Mouse (Mus musculus) midbrain, embryonic 12.5 days (tissue): ENCODE data around the gene E2f3. TPM values are rescaled to one million over a fixed set of nuclear protein-coding genes. Genes with fewer than 3 reads are reported as not detected.
A peak's percentile ranks its signal among the peaks of the same experiment; 100 is the strongest.

Experiments
- ATAC-seq: fragments of 200-750 bp; cut with Nextera tagmentation; 2 replicates; pipeline ENCODE4 v1.8.0; 2017; ENCODE audit warnings: low read depth, moderate TSS enrichment, moderate library complexity; ENCODE audit not compliant: low FRiP score
- H3K27ac ChIP-seq: fragments of 300-500 bp; sonication (generic); replicated peaks from 2 replicates; pipeline ENCODE4 v1.5.1; 2016; ENCODE audit warnings: mild to moderate bottlenecking
- H3K27me3 ChIP-seq: fragments of 300-500 bp; sonication (generic); 2 replicates; pipeline ENCODE4 v1.6.1; 2016; ENCODE audit warnings: mild to moderate bottlenecking
- H3K36me3 ChIP-seq: fragments of 300-500 bp; sonication (generic); 2 replicates; pipeline ENCODE4 v1.6.1; 2016
- H3K4me1 ChIP-seq: fragments of 300-500 bp; sonication (generic); 2 replicates; pipeline ENCODE4 v1.6.1; 2016
- H3K4me2 ChIP-seq: fragments of 300-500 bp; sonication (generic); replicated peaks from 2 replicates; pipeline ENCODE4 v1.6.1; 2016; ENCODE audit warnings: mild to moderate bottlenecking, moderate library complexity
- H3K4me3 ChIP-seq: fragments of 300-500 bp; sonication (generic); 2 replicates; pipeline ENCODE4 v1.5.1; 2016; ENCODE audit warnings: mild to moderate bottlenecking
- H3K9ac ChIP-seq: fragments of 300-500 bp; sonication (generic); replicated peaks from 2 replicates; pipeline ENCODE4 v1.6.1; 2016; ENCODE audit warnings: mild to moderate bottlenecking, moderate library complexity
- H3K9me3 ChIP-seq: fragments of 300-500 bp; sonication (generic); 2 replicates; pipeline ENCODE4 v1.6.1; 2016; ENCODE audit warnings: mild to moderate bottlenecking
- WGBS: fragments of 180-500 bp; shearing (Covaris S2); methylation state at CpG from one replicate; pipeline ENCODE4 v1.1.7; 2016; 5-methylcytosine and 5-hydroxymethylcytosine counted together
- polyA plus RNA-seq: library from polyadenylated mRNA; unstranded; fragments of >200 nt; fragmentation: Nextera tagmentation; extraction: Ambion mirVana; gene quantifications from 2 replicates; pipeline ENCODE4 v1.2.1, GENCODE M21; 2016

E2f3 gene
- polyA plus RNA-seq, 1 experiment from 2014 or later: 18.2 TPM

DNA sequence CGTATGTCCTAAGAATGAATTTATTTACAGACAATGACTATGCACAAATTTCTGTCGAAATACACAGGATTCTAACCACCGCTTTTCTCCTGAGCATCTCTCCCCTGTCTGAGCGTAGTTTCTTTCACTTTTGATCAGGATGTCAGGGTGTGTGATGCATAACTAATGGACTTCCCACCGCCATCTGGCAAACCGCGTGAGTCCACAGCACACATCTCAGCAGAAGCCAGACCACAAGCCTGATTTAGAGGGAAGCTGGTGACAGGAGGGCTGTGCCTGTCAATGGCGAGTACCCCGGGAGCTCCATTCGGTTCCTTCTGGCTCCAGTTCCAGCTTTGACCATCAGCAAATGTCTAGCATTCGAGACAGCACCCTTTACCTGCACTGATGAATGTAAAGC is 17.3 kb upstream of the E2f3 start:
- no peaks in the 10 kb centered on the region for H3K36me3 ChIP-seq
- 60% methylated on average over 11 of the region's 11 CpGs for WGBS
- H3K27ac ChIP-seq: no peak overlapping the region
- no peaks in the 10 kb centered on the region for H3K9me3 ChIP-seq
- H3K4me2 ChIP-seq: no peak overlapping the region
- H3K27me3 ChIP-seq: no peaks in the 10 kb centered on the region
- no peak overlapping the region for H3K4me3 ChIP-seq
- ATAC-seq: no peak
- no peak overlapping the region for H3K9ac ChIP-seq
- H3K4me1 ChIP-seq: no peaks in the 10 kb centered on the region

GRCm38 (mm10) chr13:30001041-30001440 is 15.2 kb upstream of the E2f3 start:
- 68% methylated on average over 5 of the region's 5 CpGs for whole genome bisulfite sequencing
- no peak for ATAC-seq

GRCm38 (mm10) chr13:29987956-29988355 is 2.1 kb upstream of the E2f3 start:
- Histone ChIP-seq H3K4me3 (no peak overlapping the region), H3K36me3 (no peaks in the 10 kb centered on the region), H3K9ac (no peak overlapping the region), H3K4me2 (no peak overlapping the region), H3K4me1 (peaks cover 8% of the 10 kb centered on the region), H3K27me3 (no peaks in the 10 kb centered on the region), H3K9me3 (no peaks in the 10 kb centered on the region), H3K27ac (no peak overlapping the region)
- no peak for ATAC-seq
- WGBS: 90% methylated on average over 6 of the region's 6 CpGs

More at GRCm38 (mm10) chr13:30001041-30001440, 15.2 kb upstream of the E2f3 start:
- Histone ChIP-seq H3K4me3 (no peak overlapping the region), H3K9me3 (no peaks in the 10 kb centered on the region), H3K4me1 (no peaks in the 10 kb centered on the region), H3K27me3 (no peaks in the 10 kb centered on the region), H3K27ac (no peak overlapping the region), H3K4me2 (no peak overlapping the region), H3K9ac (no peak overlapping the region), H3K36me3 (no peaks in the 10 kb centered on the region)

GRCm38 (mm10) chr13:29986756-29987120 is 875 bp upstream of the E2f3 start:
- ATAC-seq: no peak
- Histone ChIP-seq H3K9ac (peak overlapping the region; percentile 34; the same call in 1 of the 2 replicates), H3K27me3 (no peaks in the 10 kb centered on the region), H3K4me2 (peak overlapping the region; percentile 87), H3K36me3 (no peaks in the 10 kb centered on the region), H3K4me3 (peak overlapping the region; percentile 93), H3K27ac (no peak overlapping the region), H3K4me1 (peaks cover 18% of the 10 kb centered on the region), H3K9me3 (no peaks in the 10 kb centered on the region)
- 15% methylated on average over 9 of the region's 9 CpGs for WGBS

DNA sequence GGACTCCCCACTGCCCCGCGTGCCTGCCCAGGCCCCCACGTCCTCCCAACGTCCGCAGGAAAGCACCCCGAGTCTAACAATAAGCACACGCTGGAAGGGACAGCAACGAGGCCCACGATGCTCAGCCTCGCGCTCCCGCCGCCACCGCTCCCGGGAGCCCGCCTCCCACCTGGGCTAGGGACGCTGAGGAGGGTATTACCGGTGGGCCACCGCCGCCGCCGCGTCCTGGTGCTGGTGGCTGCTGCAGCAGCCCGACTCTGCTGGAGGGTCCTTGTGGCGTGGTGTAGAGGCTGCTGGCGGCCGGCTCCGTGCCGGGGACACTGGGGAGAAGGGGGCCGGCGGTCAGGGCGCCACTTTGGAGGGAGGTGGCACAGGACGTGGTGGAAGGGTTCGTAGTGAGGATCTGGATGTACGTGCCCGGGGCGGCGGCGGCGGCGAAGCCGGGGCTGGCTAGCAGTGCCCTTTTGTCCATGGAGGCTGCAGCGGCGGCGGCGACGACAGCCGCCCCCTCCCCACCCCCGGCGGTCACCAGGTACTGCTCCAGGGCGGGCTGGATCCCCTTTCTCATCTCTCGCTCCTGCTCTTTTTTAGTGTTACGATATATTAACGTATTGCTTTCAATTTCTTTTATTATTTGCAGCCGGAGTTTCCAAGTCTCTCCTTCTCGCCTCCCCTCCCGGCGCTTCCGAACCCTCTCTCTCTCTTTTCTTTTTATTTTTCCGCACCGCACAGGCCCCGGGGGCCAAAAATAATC is 585 bp downstream of the E2f3 start:
- Histone ChIP-seq H3K27me3 (no peaks in the 10 kb centered on the region), H3K27ac (peak overlapping the region; percentile 97), H3K9ac (peak overlapping the region; percentile 98), H3K4me3 (peak overlapping the region; percentile 93), H3K4me1 (peaks cover 23% of the 10 kb centered on the region), H3K9me3 (no peaks in the 10 kb centered on the region), H3K36me3 (0 out of 2 replicates have a peak, but pooled peaks cover 4% of the 10 kb centered on the region), H3K4me2 (peak overlapping the region; percentile 87)
- 0% methylated on average over 44 of the region's 62 CpGs for WGBS
- ATAC-seq: peak; percentile 1; the same call in 1 of the 2 replicates

- Histone ChIP-seq H3K4me3 (peak overlapping the region; percentile 93), H3K27ac (peak overlapping the region; percentile 97), H3K4me1 (peaks cover 23% of the 10 kb centered on the region), H3K9ac (peak overlapping the region; percentile 98), H3K9me3 (no peaks in the 10 kb centered on the region), H3K4me2 (peak overlapping the region; percentile 87), H3K36me3 (0 out of 2 replicates have a peak, but pooled peaks cover 5% of the 10 kb centered on the region), H3K27me3 (no peaks in the 10 kb centered on the region)
- peak; percentile 38 for ATAC-seq
- WGBS: under 1% methylated on average over 45 of the region's 69 CpGs
Observed at GRCm38 (mm10) chr13:29984286-29985100, 1.4 kb downstream of the E2f3 start.

GRCm38 (mm10) chr13:29983523-29984191 is 2.2 kb downstream of the E2f3 start:
- no peaks in the 10 kb centered on the region for H3K9me3 ChIP-seq
- H3K27ac ChIP-seq: peak overlapping the region; percentile 97
- no peak for ATAC-seq
- H3K9ac ChIP-seq: peak overlapping the region; percentile 98
- H3K4me3 ChIP-seq: peak overlapping the region; percentile 93
- H3K4me2 ChIP-seq: peak overlapping the region; percentile 87
- WGBS: under 1% methylated on average over 35 of the region's 35 CpGs
- peaks cover 27% of the 10 kb centered on the region for H3K4me1 ChIP-seq
- no peaks in the 10 kb centered on the region for H3K27me3 ChIP-seq
- H3K36me3 ChIP-seq: peaks cover 9% of the 10 kb centered on the region

DNA sequence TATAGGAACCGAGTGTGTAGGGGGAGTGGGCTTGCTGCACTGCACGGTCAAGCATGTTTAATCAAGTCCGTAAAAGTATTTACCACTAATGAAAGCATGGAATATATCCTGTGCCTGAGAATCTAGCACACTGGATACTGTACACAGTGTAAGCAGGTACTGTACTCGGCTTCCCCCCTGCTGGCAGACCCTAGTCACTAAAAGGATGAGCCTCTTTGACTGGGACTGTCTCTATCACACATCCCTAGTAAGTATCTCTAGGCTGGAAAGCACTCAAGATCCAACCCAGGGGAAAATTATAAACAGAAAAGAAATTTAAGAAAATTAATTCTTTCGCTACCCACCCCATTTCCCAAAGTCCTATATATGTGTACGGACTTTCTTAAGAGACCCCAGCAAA is 2.8 kb downstream of the E2f3 start:
- H3K4me2 ChIP-seq: peak overlapping the region; percentile 87
- no peaks in the 10 kb centered on the region for H3K9me3 ChIP-seq
- peaks cover 14% of the 10 kb centered on the region for H3K36me3 ChIP-seq
- H3K27ac ChIP-seq: peak overlapping the region; percentile 97; the same call in 1 of the 2 replicates
- H3K27me3 ChIP-seq: no peaks in the 10 kb centered on the region
- H3K4me3 ChIP-seq: peak overlapping the region; percentile 93
- H3K4me1 ChIP-seq: peaks cover 29% of the 10 kb centered on the region
- whole genome bisulfite sequencing: 36% methylated on average over 6 of the region's 6 CpGs
- ATAC-seq: no peak
- peak overlapping the region; percentile 98 for H3K9ac ChIP-seq

GRCm38 (mm10) chr13:29982400-29982799 is 3.5 kb downstream of the E2f3 start:
- Histone ChIP-seq H3K4me1 (peaks cover 29% of the 10 kb centered on the region), H3K4me2 (peak overlapping the region; percentile 22; the same call in 1 of the 2 replicates), H3K36me3 (peaks cover 20% of the 10 kb centered on the region), H3K4me3 (no peak overlapping the region), H3K9me3 (no peaks in the 10 kb centered on the region), H3K9ac (no peak overlapping the region), H3K27ac (no peak overlapping the region), H3K27me3 (no peaks in the 10 kb centered on the region)
- ATAC-seq: no peak
- WGBS: 80% methylated on average over 3 of the region's 3 CpGs

GRCm38 (mm10) chr13:29979140-29979564 is 6.7 kb downstream of the E2f3 start:
- H3K9ac ChIP-seq: no peak overlapping the region
- H3K27me3 ChIP-seq: no peaks in the 10 kb centered on the region
- peaks cover 23% of the 10 kb centered on the region for H3K4me1 ChIP-seq
- peaks cover 27% of the 10 kb centered on the region for H3K36me3 ChIP-seq
- no peak overlapping the region for H3K27ac ChIP-seq
- no peak for ATAC-seq
- no peaks in the 10 kb centered on the region for H3K9me3 ChIP-seq
- WGBS: 82% methylated on average over 7 of the region's 7 CpGs
- H3K4me3 ChIP-seq: no peak overlapping the region
- H3K4me2 ChIP-seq: no peak overlapping the region

- no peak overlapping the region for H3K4me2 ChIP-seq
- H3K27ac ChIP-seq: no peak overlapping the region
- H3K9ac ChIP-seq: no peak overlapping the region
- no peak overlapping the region for H3K4me3 ChIP-seq
- peaks cover 17% of the 10 kb centered on the region for H3K4me1 ChIP-seq
- no peaks in the 10 kb centered on the region for H3K27me3 ChIP-seq
- no peak for ATAC-seq
- no peaks in the 10 kb centered on the region for H3K9me3 ChIP-seq
- peaks cover 27% of the 10 kb centered on the region for H3K36me3 ChIP-seq
- 92% methylated on average over 11 of the region's 11 CpGs for WGBS
Observed at GRCm38 (mm10) chr13:29977358-29977757, 8.5 kb downstream of the E2f3 start.
